Mouse (Mus musculus) thymus, postnatal 10 days (tissue): ENCODE data around the gene Olfr689.
"Not testable (repeated sequence)": the region's sequence is repeated elsewhere in the genome, so short reads cannot be mapped to it uniquely, and the experiment has no call there.

Source experiments
- DNase-seq, 2 experiments: peaks; one replicate each; pipeline ENCODE4 v3.0.0; 2021; ENCODE audit warnings: low spot score in 2 of 2

Olfr689 gene

GRCm38 (mm10) chr7:105310865-105311264 is at the start of gene Olfr689:
Gene Olfr689, plus strand, starts transcription at chr7:105311165.
- DNase-seq: no peak

- no peak for DNase-seq
Measured at GRCm38 (mm10) chr7:105272426-105272825, 38.5 kb upstream of the Olfr689 start.

GRCm38 (mm10) chr7:105287795-105288194 is 23.2 kb upstream of the Olfr689 start, which contains the start of gene Olfr688:
Gene Olfr688, plus strand, starts transcription at chr7:105288095.
- DNase-seq: no peak

- no peak for DNase-seq
Measured at GRCm38 (mm10) chr7:105290051-105290450, 20.9 kb upstream of the Olfr689 start.

- DNase-seq: no peak
Measured at GRCm38 (mm10) chr7:105325302-105325701, 14.3 kb downstream of the Olfr689 start.

- no peak for DNase-seq
Measured at GRCm38 (mm10) chr7:105334004-105334403, 23.0 kb downstream of the Olfr689 start, which contains the start of gene Olfr690. Gene Olfr690, minus strand, starts transcription at chr7:105334104.

- no peak for DNase-seq
Measured at GRCm38 (mm10) chr7:105342170-105342569, 31.2 kb downstream of the Olfr689 start, which contains the start of gene Olfr691. Gene Olfr691, minus strand, starts transcription at chr7:105342270.

GRCm38 (mm10) chr7:105342752-105343151 is 31.8 kb downstream of the Olfr689 start:
- no peak for DNase-seq

GRCm38 (mm10) chr7:105356064-105356463 is 45.1 kb downstream of the Olfr689 start:
- DNase-seq: not testable (repeated sequence)

GRCm38 (mm10) chr7:105356487-105356886 is 45.5 kb downstream of the Olfr689 start:
- DNase-seq: not testable (repeated sequence)

GRCm38 (mm10) chr7:105361713-105362112 is 50.7 kb downstream of the Olfr689 start:
- DNase-seq: no peak

GRCm38 (mm10) chr7:105367268-105367667 is 56.3 kb downstream of the Olfr689 start:
- DNase-seq: no peak

- no peak for DNase-seq
Measured at GRCm38 (mm10) chr7:105367930-105368329, 57.0 kb downstream of the Olfr689 start, which contains the start of gene Olfr692. Gene Olfr692, plus strand, starts transcription at chr7:105368230.

- DNase-seq: no peak
Measured at GRCm38 (mm10) chr7:105368521-105368920, 57.6 kb downstream of the Olfr689 start.
